Mouse (Mus musculus) hindbrain, embryonic 16.5 days (tissue): Measurements from ENCODE around the gene Gatd1. TPM values are rescaled to one million over a fixed set of nuclear protein-coding genes. Genes with fewer than 3 reads are reported as not detected.

Experiments used
- ATAC-seq: fragments of 200-750 bp; cut with Nextera tagmentation; 2 replicates; pipeline ENCODE4 v1.8.0; 2017; ENCODE audit warnings: moderate TSS enrichment, moderate library complexity
- H3K27ac ChIP-seq: fragments of 300-500 bp; sonication (generic); 2 replicates; pipeline ENCODE4 v1.5.1; 2014; ENCODE audit warnings: low read depth, mild to moderate bottlenecking, control low read depth, low read length, moderate library complexity
- H3K27me3 ChIP-seq: fragments of 300-500 bp; sonication (generic); replicated peaks from 2 replicates; pipeline ENCODE4 v1.6.1; 2014; ENCODE audit warnings: low read length; ENCODE audit not compliant: control insufficient read depth, insufficient read depth
- H3K36me3 ChIP-seq: fragments of 300-500 bp; sonication (generic); 2 replicates; pipeline ENCODE4 v1.6.1; 2014; ENCODE audit warnings: mild to moderate bottlenecking, low read length, moderate library complexity, mixed read lengths; ENCODE audit not compliant: control insufficient read depth, insufficient read depth
- H3K4me1 ChIP-seq: fragments of 300-500 bp; sonication (generic); 2 replicates; pipeline ENCODE4 v1.6.1; 2014; ENCODE audit warnings: low read depth, low read length; ENCODE audit not compliant: control insufficient read depth, insufficient read depth
- H3K4me2 ChIP-seq: fragments of 300-500 bp; sonication (generic); 2 replicates; pipeline ENCODE4 v1.6.1; 2014; ENCODE audit warnings: mild to moderate bottlenecking, low read length, control low read depth, moderate library complexity
- H3K4me3 ChIP-seq: fragments of 300-500 bp; sonication (generic); 2 replicates; pipeline ENCODE4 v1.5.1; 2014; ENCODE audit warnings: mild to moderate bottlenecking, low read length, control low read depth, moderate library complexity
- H3K9ac ChIP-seq: fragments of 300-500 bp; sonication (generic); 2 replicates; pipeline ENCODE4 v1.6.1; 2014; ENCODE audit warnings: low read depth, mild to moderate bottlenecking, control low read depth, low read length, moderate library complexity
- H3K9me3 ChIP-seq: fragments of 300-500 bp; sonication (generic); 2 replicates; pipeline ENCODE4 v1.6.1; 2014; ENCODE audit warnings: mild to moderate bottlenecking, low read length, moderate library complexity; ENCODE audit not compliant: control insufficient read depth
- WGBS: fragments of 180-500 bp; shearing (Covaris S2); extraction: QIAGEN DNeasy Blood & Tissue Kit; methylation state at CpG from one replicate; pipeline ENCODE4 v1.1.7; 2014; 5-methylcytosine and 5-hydroxymethylcytosine counted together
- polyA plus RNA-seq: library from polyadenylated mRNA; unstranded; fragments of >200 nt; fragmentation: Nextera tagmentation; extraction: Ambion mirVana; gene quantifications from 2 replicates; pipeline ENCODE4 v1.2.1, GENCODE M21; 2015

The Gatd1 gene
- polyA plus RNA-seq: 51.8 and 55.2 TPM in 2 replicates

DNA sequence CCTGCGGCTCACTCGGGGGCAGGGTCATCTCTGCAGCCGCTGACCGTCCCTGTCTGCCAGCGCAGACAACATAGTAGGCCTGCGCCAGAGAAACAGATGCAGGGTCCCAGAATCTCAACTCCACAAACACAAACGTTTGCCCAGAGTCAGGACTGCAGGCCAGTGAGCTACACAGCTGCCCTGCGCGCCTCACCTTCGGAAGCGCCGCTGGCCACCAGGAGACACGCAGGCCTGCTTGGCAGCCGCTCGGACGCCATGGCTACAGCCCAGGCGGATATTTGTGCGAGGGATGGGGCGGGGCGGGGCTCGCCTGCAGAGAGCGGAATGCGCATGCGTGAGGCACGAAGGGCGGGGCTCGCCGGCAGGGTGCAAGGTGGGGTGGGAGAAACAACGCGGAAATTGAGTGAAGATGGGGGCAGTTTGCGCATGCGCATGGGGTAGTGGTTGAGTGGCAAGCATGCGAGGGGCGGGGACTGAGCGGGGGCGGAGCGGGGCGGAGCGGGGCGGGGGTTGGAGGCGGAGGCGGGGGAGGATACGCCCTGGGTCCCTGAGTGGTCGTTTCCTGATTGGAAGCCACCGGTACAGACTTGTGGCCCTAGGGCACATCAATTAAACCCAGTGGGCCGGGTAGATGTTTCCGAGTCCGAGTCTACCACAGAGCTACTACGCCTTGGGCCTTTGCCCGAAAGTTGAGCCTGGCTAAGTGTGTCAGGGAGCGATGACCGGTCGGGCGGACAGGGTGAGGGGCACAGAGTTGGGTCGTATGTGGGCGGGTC lies at the start of gene Gatd1:
Gene Gatd1, minus strand, starts transcription at position 328 of the 776 bp plus-strand sequence.
- H3K27me3 ChIP-seq: no peaks in the 10 kb centered on the region
- peak within 1 kb of the TSS; percentile 87 for H3K27ac ChIP-seq
- under 1% methylated on average over 52 of the region's 56 CpGs for WGBS
- peak within 1 kb of the TSS; percentile 96 for H3K4me2 ChIP-seq
- H3K9me3 ChIP-seq: no peaks in the 10 kb centered on the region
- ATAC-seq: peak; percentile 87
- H3K9ac ChIP-seq: peak within 1 kb of the TSS; percentile 95
- peaks cover 12% of the 10 kb centered on the region for H3K4me1 ChIP-seq
- H3K36me3 ChIP-seq: peaks cover 10% of the 10 kb centered on the region
- peak within 1 kb of the TSS; percentile 76 for H3K4me3 ChIP-seq

DNA sequence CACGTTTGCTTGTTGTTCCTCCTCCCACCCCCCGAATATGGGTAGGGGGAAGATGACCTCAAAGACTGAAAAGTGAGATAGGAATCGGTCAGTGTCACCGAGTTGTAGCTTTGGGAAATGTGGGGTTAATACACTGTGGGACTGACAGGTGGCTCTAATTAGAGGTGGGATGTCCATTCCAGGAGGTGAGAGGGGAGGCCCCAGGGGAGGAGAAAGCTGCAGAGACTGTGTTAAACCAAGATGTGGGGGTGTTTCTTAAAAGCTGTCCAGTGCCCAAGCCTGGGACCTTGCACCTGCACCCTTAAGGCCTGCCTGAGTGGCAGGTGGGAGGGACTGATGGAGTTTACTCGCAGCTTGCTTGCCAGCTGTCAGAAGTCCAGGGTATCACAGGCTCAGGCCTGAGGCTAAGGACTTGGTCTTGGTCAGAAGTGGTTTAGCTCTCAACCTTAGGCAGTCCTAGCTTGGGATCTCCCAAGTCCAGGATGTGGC lies 48.4 kb upstream of the Gatd1 start:
- Histone ChIP-seq H3K4me3 (peak overlapping the region; percentile 46), H3K27ac (no peak overlapping the region), H3K36me3 (peaks cover 3% of the 10 kb centered on the region; the same call in 1 of the 2 replicates), H3K4me1 (peaks cover 23% of the 10 kb centered on the region), H3K9me3 (no peaks in the 10 kb centered on the region), H3K27me3 (peaks cover 58% of the 10 kb centered on the region), H3K9ac (no peak overlapping the region), H3K4me2 (peak overlapping the region; percentile 81)
- 18% methylated on average over 5 of the region's 5 CpGs for WGBS
- ATAC-seq: no peak

DNA sequence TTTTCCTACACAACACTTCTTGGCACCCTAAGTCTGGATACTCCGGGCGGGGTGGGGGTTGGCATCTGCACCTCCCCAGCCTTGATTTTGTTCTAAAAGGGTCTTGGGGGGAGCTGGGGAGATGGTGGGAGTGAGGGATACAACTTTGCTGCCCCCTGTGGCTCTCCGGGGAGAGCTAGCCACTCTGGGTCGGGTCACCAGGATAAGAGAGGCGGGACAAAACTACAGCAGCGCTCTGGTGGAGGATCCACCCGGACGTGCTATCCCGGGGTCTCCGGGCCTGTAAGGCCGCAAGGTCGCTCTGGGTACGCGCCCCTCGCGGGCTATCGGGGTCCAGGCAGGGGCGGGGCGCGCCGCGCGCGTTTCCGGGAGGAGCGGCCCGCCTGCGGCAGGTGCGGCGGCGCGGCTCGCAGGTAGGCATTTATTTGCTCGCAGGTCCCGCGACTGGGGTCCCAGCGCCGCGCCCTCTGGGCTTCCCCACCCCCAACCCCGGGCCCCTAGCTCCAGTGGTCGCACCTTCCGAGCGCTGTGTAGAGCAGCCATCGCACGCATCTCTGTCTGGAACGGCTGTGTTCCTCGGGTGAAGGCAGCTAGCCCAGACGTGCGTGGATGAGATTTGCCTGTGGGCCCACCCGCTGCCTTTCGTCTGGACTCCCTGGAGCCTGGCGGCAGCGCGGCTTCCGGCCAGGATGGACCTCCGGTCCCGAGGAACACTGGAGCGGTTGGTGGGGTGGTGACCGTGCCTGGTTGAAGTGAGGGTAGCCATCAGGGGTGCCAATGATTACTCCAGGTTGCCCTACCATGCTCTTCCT lies 47.8 kb upstream of the Gatd1 start:
- H3K27ac ChIP-seq: no peak overlapping the region
- 2% methylated on average over 48 of the region's 59 CpGs for WGBS
- no peaks in the 10 kb centered on the region for H3K9me3 ChIP-seq
- no peak for ATAC-seq
- peak overlapping the region; percentile 65 for H3K9ac ChIP-seq
- peak overlapping the region; percentile 46 for H3K4me3 ChIP-seq
- peaks cover 56% of the 10 kb centered on the region for H3K27me3 ChIP-seq
- H3K36me3 ChIP-seq: peaks cover 3% of the 10 kb centered on the region; the same call in 1 of the 2 replicates
- H3K4me2 ChIP-seq: peak overlapping the region; percentile 81
- peaks cover 16% of the 10 kb centered on the region for H3K4me1 ChIP-seq

DNA sequence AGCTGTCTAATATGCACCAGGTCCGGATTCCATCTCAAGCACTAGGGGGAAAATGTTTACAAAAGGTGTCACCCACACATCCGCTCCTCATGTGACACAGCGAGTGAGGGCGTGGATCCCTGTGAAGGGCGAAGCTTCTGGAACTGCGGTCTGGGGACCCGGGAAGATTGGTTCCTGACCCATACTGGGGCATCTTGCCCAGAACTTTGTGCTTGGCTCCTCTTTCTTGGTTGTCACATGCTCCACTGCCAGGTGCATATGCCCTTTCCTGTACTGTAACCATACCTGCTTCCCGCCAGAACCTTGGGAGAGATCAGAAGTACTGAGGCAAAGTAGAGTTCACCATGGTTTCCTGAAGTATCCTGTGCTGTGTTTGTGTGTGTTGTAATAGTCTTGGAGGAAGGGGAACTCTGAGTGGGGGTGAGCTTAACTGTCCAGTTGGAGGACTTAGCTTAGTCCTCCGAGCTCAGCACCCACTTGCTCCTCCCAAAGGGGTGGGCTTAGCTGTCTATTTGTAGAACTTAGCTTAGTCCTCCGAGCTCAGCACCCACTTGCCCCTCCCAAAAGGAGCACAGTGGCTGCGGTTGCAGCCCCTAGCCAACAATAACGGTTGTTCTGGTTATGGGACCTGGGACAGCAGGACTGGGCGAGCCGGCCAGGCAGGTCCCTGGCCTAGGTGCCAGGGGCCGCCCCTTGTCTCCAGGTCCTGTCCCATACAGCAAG lies 46.6 kb upstream of the Gatd1 start, which contains the start of gene Cracr2b:
Gene Cracr2b, plus strand, starts transcription at position 704 of the 723 bp plus-strand sequence.
- 78% methylated on average over 15 of the region's 15 CpGs for WGBS
- H3K36me3 ChIP-seq: peaks cover 3% of the 10 kb centered on the region; the same call in 1 of the 2 replicates
- no peak for ATAC-seq
- H3K9ac ChIP-seq: peak within 1 kb of the TSS; percentile 65
- peak within 1 kb of the TSS; percentile 81 for H3K4me2 ChIP-seq
- peaks cover 50% of the 10 kb centered on the region for H3K27me3 ChIP-seq
- H3K4me1 ChIP-seq: peaks cover 22% of the 10 kb centered on the region
- H3K27ac ChIP-seq: no peak within 1 kb of the TSS
- H3K4me3 ChIP-seq: peak within 1 kb of the TSS; percentile 46
- no peaks in the 10 kb centered on the region for H3K9me3 ChIP-seq

DNA sequence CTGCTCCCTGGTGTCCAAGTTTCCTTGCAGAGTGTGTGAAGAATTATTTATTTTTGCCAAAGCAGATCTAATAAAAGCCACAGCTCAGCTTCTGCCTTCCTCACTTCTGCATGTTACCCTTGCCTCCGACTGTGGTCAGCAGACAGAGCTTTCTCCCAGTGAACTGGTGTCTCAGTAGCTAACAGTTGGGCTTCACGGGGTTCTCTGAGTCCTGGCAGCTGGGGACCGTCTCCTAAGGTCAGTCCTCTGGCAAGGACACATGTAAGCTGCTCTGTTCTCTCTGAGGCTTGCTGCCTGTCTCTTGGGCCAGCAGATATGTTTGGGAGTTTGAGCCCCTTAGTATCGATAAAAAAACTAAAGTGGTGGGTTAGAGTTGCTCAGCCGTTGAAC lies 46.1 kb upstream of the Gatd1 start:
- no peak overlapping the region for H3K4me2 ChIP-seq
- no peak overlapping the region for H3K4me3 ChIP-seq
- peaks cover 3% of the 10 kb centered on the region; the same call in 1 of the 2 replicates for H3K36me3 ChIP-seq
- H3K4me1 ChIP-seq: peaks cover 20% of the 10 kb centered on the region
- ATAC-seq: no peak
- WGBS: 70% methylated on average over 5 of the region's 5 CpGs
- no peak overlapping the region for H3K9ac ChIP-seq
- H3K27ac ChIP-seq: no peak overlapping the region
- peaks cover 44% of the 10 kb centered on the region for H3K27me3 ChIP-seq
- no peaks in the 10 kb centered on the region for H3K9me3 ChIP-seq

DNA sequence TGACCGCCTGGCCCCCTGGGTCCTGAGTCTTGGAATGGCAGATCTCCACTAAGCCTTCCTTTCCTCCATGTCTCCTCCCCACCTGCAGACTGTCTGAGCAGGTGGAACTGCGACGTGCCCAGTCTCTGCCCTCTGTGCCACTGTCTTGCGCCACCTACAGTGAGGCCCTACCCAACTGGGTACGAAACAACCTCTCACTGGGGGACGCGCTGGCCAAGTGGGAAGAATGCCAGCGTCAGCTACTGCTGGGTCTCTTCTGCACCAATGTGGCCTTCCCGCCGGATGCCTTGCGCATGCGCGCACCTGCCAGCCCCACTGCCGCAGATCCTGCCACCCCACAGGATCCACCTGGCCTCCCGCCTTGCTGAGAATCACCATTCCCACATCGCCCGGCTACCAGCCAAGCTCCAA lies 45.4 kb upstream of the Gatd1 start:
- no peak overlapping the region for H3K9ac ChIP-seq
- peaks cover 38% of the 10 kb centered on the region for H3K27me3 ChIP-seq
- H3K4me3 ChIP-seq: no peak overlapping the region
- 90% methylated on average over 17 of the region's 17 CpGs for WGBS
- ATAC-seq: no peak
- H3K36me3 ChIP-seq: peaks cover 3% of the 10 kb centered on the region; the same call in 1 of the 2 replicates
- no peak overlapping the region for H3K27ac ChIP-seq
- peaks cover 18% of the 10 kb centered on the region for H3K4me1 ChIP-seq
- H3K9me3 ChIP-seq: no peaks in the 10 kb centered on the region
- H3K4me2 ChIP-seq: no peak overlapping the region

DNA sequence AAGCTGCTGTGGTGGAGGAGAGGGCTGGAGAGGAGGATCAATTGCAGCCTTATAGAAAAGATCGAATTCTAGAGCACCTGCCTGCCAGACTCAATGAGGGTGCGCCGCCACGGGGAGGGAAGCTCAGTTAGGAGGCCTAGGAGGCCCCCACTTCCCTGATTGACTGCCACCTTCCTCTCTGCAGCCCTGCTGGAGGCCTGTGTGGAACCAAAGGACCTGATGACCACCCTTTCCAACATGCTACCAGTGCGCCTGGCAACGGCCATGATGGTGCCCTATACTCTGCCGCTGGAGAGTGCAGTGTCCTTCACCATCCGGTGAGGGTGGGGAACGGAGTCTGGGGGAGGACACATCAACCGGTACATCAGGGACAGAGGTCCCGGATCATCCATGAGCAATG lies 44.7 kb upstream of the Gatd1 start:
- no peak overlapping the region for H3K27ac ChIP-seq
- peaks cover 32% of the 10 kb centered on the region for H3K27me3 ChIP-seq
- no peak overlapping the region for H3K4me2 ChIP-seq
- H3K4me3 ChIP-seq: no peak overlapping the region
- H3K36me3 ChIP-seq: peaks cover 3% of the 10 kb centered on the region; the same call in 1 of the 2 replicates
- H3K4me1 ChIP-seq: peaks cover 18% of the 10 kb centered on the region
- 92% methylated on average over 11 of the region's 11 CpGs for WGBS
- no peaks in the 10 kb centered on the region for H3K9me3 ChIP-seq
- H3K9ac ChIP-seq: no peak overlapping the region
- no peak for ATAC-seq

DNA sequence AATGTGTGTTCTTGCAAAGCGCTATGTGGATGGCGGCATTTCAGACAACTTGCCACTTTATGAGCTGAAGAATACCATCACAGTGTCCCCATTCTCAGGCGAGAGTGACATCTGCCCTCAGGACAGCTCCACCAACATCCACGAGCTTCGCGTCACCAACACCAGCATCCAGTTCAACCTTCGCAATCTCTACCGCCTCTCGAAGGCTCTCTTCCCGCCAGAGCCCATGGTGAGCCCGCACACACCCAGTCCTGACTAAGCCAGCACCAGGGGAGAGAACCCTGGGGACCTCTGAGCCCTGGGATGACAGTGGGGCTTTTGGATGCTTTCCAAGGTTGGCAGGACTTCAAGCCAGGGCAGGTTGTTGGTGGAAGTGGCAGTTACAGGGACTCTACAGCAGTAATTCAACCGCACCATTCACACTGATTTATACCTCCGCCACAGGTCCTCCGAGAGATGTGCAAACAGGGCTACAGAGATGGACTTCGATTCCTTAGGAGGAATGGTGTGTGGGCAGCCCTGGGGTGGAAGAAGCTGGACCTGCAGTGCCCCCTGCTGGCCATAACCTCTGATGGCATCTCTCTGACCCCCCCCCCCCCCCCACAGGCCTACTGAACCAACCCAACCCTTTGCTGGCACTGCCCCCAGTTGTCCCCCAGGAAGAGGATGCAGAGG lies 44.2 kb upstream of the Gatd1 start:
- no peak overlapping the region for H3K4me3 ChIP-seq
- H3K4me1 ChIP-seq: peaks cover 18% of the 10 kb centered on the region
- 77% methylated on average over 15 of the region's 15 CpGs for WGBS
- H3K36me3 ChIP-seq: peaks cover 3% of the 10 kb centered on the region; the same call in 1 of the 2 replicates
- no peak for ATAC-seq
- H3K9me3 ChIP-seq: no peaks in the 10 kb centered on the region
- H3K27ac ChIP-seq: no peak overlapping the region
- no peak overlapping the region for H3K4me2 ChIP-seq
- peaks cover 26% of the 10 kb centered on the region for H3K27me3 ChIP-seq
- H3K9ac ChIP-seq: no peak overlapping the region
